Mouse (Mus musculus) spleen, postnatal 4 days (tissue): ENCODE data around the gene Rufy1.
A peak's percentile ranks its signal among the peaks of the same experiment; 100 is the strongest.
"Not testable (repeated sequence)": the region's sequence is repeated elsewhere in the genome, so short reads cannot be mapped to it uniquely, and the experiment has no call there.

ENCODE experiments used
- DNase-seq, 2 experiments: peaks; one replicate each; pipeline ENCODE4 v3.0.0; 2022; ENCODE audit warnings: low spot score in 2 of 2

Rufy1 gene

DNA sequence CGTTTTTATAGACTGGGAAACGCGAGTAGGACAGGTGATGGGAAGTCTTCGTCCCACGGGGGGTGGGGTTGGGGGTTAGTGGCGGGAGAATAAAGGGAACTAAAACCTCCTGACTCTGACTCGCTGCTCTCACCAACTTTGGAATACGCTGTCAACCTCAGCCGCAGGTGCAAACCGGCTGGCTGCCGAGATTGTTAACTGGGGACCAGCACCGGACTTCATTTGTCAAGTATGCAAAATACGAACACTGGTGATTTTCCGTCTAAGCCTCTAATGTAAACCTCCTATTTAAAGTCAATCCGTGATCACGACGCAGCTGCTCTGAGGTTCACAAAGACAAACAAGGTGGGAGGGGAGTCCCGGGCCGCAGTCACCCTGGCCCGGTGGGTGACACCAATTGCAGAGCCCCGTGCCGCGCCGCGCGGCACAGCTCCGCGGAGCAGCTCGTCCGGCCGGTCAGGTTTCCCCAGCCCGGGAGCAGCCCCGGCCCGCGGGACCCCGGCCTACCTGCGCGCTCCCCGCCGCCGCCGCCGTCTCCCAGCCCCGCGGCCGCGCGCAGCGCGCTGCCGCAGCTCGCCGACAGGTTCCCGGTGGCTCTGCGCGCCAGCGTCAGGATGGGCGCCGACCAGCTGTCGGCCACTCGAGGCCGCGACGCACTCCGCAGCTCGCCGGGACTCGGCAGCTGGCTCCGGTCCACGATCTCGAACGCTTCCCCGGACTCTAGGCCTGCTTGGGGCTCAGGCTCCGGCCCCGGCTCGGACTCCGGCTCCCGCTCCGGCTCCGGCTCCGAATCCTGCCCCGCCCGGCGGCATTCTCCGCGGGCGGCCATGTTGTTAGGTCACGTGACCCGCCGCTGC is at the start of gene Rufy1:
Gene Rufy1 (minus strand): TSS at position 849 of the 857 bp plus-strand sequence.
- peak; percentile 83 to 94 for DNase-seq

DNA sequence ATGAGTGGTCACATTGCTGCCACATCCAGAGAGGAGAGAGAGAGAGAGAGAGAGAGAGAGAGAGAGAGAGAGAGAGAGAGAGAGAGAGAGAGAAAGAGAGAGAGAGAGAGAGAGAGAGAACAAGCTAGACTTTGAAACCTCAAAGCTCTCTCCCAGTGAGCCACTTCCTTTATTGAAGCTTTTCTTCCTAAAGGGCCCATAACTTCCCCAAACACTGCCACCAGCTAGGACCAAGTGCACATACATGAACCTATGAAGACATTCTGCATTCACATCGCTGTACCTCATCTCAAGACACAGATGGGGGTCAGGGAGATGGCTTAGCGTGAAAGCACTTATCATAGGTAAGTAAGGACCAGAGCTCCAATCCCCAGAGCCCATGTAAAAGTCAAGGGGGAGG is 47.1 kb upstream of the Rufy1 start:
- no peak for DNase-seq

DNA sequence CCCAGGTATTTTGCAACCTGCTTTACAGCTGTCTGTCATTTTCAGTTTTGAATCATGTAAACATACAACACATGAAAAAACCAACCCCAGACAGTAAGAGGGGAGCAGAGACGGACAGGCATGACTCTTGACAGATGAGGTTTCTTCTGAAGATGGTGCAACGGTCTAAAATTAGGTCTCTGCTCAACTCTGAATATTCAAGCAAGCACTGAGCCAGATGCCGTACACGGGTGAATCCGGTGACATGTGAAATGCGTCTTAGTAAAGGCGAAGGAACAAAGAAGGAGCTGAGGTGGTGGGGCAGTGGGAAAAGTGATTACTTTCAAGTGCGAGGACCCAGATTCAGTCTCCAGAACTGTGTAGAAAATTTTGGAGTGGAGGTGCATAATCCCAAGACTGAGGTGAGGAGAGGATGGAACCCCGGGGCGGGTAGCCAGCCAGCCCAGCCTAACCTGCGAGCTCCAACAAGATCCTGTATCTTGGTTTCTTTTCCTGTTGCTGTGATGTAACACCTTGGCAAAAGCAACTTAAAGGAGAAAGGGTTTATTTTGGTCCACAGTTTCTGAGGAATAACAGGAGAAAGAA is 46.7 kb upstream of the Rufy1 start:
- DNase-seq, result no peak

DNA sequence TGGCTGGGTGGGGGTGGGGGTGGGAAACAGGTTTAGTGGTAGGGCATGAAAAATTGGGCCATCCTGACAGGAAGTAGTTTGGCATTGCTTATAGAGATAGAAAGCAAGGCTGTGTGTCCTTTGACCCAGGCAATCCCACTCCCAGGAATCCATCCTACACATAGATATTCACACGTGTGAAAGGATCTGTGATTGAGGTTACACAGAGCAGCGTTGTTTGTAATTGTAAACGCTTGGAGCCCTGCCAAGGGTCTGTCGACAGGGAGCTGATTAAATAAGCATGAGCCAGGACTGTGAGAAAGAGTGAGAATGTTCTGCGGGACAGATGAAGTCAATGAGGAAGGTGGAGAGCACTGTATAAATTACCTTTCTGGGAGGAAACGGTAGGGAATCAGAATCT is 46.0 kb upstream of the Rufy1 start:
- no peak for DNase-seq

DNA sequence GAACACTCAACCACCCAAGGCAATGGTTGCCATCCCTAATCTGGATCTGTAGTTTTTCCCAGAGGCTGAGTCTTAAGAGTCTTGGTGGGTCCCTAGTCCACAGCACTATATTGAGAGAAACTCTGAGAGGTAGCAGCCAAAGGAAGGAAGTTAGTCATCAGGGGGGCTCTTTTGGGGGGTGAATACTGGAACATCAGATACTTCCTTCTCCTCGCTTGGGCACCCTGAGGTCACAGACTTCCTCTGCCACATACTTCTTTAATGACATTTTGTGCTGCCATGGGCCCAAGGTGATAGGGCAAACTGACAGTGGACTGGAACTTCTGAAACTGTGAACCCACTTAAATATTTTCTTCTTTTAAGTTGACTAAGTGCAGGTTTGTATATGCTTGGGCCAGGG is 43.0 kb upstream of the Rufy1 start:
- no peak for DNase-seq

DNA sequence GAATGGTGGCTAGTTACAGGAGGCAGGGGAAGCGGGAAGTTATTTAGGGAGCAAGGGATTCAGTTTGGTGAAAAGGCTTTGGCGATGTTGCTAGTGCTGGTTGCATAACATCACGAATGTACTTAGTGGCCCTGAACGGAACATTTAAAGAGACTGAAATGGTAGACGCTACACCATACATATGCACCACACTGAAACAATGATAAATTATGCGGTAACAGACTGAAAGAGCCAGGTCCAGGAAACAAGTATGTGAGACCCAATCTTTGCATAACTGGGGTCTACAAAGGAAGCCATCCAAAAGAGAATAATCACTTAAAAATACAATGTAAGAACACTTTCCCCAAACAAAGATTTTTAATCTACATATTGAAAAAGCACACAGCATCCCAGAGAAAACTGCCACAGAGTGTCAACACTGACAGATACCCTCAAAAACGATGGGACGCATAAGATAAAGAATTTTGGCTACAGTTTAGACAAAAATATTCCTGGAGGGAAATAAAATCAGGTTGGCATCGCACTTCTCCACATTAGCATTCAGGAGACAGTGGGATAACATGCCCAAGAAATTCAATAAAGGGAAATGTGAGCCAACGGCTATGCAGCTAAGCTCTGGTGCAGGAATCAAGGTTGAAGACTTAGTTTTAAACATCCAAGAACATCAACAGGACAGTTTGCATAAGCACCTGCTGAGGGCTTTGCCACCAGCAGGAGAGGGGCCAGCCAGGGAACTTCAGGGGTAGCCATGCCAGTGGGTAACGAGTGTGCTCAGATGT is 41.4 kb upstream of the Rufy1 start:
- no peak for DNase-seq

DNA sequence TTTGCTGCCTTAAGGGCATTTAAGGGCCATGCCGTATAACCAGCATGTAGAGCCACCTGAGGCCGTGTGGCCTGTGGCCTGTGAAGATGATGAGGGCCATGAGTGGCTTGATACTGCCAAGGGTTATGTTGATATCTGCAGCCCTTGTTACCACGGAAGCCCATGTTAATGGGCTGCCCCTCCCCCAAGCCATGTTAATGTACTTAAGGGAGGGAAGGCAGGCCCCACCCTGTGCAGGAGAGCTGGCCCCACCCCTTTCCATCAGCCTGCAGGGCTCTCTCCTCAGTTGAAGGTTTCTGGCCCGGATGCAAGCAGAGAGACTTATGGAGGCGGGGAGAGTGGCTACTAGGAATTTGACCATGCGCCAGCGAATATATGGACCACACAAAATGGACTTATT is 30.6 kb upstream of the Rufy1 start:
- no peak for DNase-seq

DNA sequence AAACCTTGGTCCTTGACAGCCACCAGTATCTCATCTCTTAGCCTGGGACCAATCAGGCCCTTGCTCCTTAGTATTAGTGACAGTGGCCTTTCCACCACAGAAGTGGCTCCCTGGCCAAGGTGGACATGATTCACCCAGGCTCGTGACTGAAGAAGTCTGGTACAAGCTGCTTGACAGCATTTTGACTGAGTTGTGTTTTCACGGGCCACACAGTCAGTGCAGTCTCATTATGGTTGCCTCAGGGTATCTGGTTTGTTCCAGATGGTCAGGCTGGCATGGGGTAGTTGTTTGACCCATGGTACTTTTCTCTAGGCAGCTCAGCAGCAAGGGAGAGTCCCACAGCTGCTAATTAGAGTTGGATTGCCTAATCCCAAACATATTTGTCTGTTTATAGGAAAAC is 28.3 kb upstream of the Rufy1 start:
- no peak for DNase-seq

DNA sequence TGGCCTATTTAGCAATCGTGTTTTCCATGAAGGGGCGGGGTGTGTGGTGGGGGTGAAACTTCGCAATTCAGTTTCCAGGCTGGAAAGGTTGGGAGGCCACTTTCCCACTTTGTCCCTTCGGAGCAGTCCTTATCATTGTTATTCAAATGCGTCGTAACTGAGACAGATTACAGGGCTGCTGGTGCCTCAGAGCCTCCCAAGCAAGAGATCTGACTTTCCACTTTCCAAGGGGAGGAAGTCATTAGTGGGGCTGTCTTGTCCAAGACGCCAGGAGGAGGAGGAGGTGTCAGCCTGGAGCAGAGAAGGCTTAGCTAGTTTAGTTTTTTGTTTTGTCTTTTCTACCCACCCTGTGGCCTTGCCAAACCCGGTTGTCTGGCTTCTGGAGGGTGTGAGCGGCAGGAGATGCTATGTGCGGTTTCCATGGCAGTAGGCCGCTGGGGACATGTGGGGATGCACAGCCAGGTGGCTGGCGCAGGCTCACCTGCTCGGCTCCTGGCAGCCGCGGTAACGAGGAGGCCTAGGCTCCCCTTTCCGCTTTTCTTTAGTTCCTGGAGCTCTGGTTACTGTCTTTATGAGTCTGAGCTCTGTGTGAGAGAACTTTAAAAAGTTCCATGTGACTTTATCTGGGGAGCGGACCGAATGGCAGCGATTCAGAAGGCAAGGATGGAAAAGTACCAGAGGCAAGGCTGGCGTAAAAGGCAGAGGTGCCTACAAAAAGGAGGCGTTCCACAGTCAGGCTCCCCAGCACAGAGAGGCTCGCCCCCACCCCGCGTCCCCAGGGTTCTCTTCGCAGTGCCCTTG is 26.4 kb upstream of the Rufy1 start:
- DNase-seq, result no peak

DNA sequence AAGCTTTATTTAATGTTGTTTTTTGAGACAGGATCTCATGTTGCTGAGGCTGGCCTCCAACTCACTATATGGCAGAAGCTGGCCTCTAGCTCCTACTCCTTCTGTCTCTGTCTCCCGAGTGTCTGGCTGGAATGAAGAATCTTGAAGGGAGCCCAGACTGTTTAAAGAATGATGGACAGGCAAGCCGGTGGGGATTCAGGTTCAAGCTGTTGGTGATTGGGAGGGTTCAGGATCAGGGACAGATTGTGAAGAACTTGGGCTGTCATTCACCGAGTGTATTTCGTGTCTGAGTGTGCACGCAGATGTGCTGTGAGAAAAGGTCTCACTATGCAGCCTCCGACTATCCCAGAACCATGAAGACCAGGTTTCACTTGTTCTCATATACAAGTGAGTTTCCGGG is 25.5 kb upstream of the Rufy1 start:
- no peak for DNase-seq

DNA sequence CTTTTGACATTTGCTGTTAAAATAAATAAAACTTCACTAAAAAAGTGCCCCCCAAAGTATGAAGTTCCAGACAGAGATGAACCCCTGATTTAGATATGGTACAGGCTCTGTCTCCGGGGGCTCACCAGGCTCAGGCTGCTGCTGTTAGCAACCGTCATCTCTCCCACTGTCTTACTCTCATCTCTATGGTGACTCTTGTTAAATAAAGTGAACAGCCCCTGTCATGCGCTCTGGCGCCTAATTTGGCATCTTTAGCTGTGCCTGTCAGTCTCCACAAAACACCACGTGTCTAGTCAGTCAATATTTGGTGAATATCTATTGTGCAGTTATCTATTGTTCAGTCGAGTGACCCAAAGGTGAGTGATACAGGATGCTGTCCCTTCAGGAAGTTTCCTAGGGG is 24.0 kb upstream of the Rufy1 start:
- DNase-seq, result no peak

DNA sequence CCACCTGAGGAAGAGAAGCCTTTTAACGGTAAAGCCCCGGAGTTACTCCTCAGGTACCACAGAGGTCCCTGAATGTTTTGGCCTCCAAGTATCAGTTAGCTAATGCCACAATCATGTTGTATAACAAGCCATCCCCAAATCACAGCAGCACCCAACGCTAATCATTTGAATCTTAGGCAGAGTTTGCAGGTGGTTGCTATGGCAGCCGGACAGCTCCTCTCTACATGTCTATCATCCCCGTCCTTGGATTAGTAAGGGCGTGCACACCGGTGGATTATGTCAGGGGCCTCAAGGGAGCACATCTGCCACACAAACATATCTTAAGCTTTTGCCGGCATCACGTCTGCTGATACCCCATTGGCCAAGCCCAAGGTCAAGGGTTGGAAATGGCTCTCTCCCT is 19.3 kb upstream of the Rufy1 start:
- no peak for DNase-seq

DNA sequence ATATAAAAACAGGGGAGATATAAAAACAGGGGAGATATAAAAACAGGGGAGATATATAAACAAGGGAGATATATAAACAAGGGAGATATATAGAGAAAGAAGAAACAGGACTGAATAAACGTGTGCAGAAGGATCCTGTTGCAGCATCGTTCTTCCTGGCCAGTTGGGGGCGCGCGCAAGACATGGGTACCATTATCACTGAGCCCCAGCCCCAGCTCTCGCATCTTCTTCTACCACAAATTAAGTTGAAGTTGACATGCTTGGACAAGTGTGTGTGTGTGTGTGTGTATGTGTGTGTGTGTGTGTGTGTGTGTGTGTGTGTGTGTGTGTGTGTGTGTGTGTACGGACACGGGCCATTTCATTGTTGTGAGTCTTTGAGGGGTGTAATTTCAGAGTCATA is 17.2 kb upstream of the Rufy1 start:
- DNase-seq, result not testable (repeated sequence)

DNA sequence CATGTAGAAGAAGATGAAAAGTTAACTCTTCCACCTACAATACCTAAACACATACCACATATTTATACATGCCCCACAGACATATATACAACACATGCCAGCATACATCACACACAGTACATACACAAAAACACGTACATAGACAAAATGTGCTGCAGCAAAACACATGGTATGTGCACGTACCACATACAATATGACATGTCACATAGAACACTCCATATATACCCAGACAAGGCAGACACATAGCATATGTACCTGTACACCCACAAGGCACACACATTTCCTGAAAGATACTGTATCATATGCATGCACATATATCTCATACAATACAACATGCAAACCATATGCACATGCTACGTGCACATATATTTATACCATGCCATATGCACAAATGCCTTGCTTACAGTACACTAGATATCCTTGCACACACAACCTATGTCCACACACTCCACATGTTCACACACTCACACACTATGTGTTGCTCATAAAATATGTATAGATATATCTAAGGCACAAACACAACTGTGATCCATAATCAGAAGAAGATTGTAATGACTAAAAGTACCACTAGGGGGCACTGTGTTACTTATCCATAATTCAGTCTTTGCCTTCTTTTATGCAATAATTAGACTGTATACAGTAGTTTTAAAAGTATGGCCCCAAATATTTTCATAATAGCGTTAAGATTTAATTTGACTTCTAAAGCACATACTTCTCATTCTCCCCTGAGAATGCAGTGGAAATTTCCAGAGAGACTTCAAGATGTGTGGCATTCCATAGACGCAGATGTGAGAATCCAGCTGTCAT is 12.5 kb upstream of the Rufy1 start:
- DNase-seq, result no peak

DNA sequence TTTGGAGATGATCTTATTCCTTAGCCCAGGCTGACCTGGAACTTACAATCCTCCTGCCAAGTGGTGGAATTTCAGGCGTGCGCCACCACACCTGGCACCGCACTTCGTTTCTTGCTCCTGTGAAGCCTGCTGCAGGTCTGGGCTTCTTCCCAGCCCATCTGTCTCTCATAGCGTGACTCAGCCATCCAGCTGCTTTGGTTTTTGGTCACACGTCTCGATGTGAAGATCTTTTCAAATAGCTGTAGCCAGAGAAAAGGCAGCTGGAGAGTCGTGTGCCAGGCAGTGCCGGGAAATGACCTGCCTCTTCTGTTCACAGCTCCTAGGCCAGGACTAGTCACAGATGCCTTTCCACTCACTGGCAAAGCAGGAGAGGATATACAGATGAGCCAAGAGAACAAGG is 10.7 kb upstream of the Rufy1 start:
- no peak for DNase-seq

DNA sequence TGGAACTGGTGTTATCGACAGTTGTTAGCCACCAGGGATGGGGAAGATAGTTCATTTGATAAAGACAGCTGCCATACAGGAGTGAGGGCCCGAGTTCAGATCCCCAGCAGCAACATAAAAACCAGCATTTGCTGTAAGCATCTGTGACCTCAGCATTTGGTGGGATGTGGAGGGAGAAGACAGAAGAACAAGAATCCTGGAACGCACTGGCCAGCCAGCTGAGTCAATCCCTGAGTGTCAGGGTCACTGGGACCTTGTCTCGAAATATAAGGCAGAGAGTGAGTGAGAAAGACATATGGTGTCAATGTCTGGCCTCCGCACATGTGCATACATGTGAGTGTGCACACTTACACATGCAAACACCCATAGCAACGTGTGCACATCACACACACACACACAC is 9.8 kb upstream of the Rufy1 start:
- no peak for DNase-seq

DNA sequence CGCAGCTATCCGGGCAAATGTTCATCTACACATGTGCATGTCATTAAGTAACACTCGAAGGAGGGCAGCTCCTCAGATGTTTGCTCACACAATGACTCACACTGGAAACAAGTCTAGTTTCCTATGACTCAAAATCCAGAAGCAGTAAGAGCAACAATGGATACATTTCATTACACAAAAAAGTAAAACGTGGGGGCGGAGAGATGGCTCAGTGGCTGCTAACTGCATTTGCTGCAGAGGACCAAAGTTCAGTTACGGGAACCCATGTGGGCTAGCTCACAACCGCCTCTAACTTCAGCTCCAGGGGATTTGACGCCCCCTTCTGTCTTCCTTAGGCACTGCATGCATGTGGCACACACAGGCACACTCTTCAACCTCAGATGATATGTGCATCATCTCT is 8.9 kb upstream of the Rufy1 start:
- no peak for DNase-seq

DNA sequence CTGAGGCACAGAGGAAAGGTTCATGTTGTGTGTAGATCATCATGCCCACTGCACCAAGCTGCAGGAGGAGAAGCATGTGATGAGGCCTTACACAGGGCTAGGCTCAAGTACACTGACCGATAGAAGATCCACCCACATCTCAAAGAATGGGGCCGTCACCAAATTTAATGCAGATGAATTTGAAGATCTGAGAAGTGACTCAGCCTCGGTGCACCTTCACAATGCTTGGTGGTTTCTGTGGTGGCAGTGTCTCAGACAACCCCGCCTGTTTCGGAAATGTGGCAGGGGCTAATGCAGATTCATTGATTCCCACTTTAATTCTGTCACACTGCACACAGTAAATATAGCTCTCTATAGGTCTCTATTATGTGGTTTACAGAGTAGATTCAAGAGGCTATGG is 2.0 kb upstream of the Rufy1 start:
- DNase-seq, result no peak

DNA sequence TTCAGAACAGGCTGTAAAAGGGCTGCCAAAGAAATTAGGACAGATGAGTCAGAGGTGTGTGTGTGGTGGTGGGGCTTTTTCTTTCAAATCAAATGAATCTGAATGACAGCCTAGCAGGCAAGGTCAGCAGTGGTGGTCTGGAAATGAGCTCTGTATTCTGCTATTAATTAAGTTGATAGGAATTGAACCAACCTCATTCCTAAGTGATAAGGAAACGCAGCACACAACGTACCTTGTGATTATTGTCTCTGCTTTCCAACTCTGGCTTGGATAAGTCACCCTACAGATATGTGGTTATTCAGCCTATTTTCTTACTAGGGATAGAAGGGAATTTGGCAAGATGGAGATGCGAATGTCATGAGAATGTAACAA is 1.1 kb upstream of the Rufy1 start:
- no peak for DNase-seq

DNA sequence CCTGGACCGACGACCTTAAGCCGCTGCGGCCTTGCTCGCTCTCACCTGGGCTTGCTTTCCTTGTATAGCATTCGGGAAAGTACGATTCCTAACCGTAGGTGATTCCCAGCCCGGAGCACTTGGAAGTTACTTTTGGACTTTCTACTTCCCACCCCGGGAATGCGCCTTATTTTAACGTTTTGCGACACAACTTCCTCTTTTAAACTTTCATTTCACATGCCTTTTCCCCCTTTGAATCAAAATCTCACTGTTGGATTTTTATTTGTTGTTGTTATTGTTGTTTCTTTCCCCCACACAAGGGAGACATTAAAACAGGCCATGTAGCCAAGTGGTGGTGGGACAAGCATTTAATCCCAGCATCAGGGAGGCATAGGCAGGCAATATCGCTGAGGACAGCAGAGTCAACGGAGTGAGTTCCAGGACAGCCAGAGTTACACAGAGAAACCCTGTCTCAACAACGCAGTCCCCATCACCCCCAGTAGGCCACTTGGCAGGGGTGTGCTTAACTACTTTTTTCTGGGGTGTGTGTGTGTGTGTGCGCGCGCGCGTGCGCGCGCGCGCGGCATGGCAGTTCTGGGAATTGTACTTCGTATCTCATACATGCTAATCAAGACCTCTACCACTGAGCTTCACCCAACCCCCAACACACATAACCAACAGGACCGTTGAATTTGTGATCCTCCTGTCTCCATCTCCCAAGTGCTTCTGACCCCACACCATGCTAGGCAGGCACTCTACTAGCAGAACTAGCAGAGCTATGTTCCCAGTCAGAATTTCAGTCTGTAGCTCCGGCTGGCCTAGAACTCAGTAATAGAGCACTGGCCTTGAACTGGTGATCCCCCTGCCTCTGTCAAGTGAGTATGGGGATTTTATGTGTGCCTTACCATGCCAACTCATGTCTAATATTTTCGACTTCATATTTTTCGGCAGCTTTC is 476 bp upstream of the Rufy1 start:
- peak; percentile 19 to 67 for DNase-seq
